In genomic region chr10:117714928-117715500, GRCm38 (mm10) we compare ENCODE assay signal across 31 mouse cellular contexts. TPM values are rescaled to one million over a fixed set of nuclear protein-coding genes. Genes with fewer than 3 reads are reported as not detected.
DNase-seq lines count a peak whose midpoint lies in the region; ATAC-seq and TF ChIP-seq lines count a peak whose summit lies in the region.
"Had no signal": no experiment of that assay in that cellular context is flagged by ENCODE, and none has a peak within 500 bp of the region (broad histone marks: within the 10 kb centered on the region; RNA-seq: fewer than 3 reads in every experiment).

No protein-coding gene starts in this region.

- peaks cover 0 to 4% of the 10 kb centered on the region in 2 experiments; a peak in 2 of 4 replicates for H3K36me3 ChIP-seq in MEL (ENCODE audit: control insufficient read depth in 1 of 2, insufficient read depth in 2 of 2, low read length in 2 of 2)
- H3K36me3 ChIP-seq in liver, postnatal 0 days (replicated peaks; ENCODE audit: insufficient read depth, low read length), result no peaks in the 10 kb centered on the region
- H3K36me3 ChIP-seq: embryonic facial prominence, embryonic 10.5 days; embryonic facial prominence, embryonic 13.5 days; forebrain, embryonic 12.5 days; forebrain, embryonic 15.5 days; heart, embryonic 12.5 days; heart, embryonic 15.5 days; hindbrain, embryonic 10.5 days; hindbrain, embryonic 13.5 days had no signal

- peaks cover 0 to 11% of the 10 kb centered on the region in 2 experiments; a peak in 2 of 4 replicates for H3K4me1 ChIP-seq in MEL (ENCODE audit: control insufficient read depth in 1 of 2, insufficient read depth in 2 of 2, low read length in 2 of 2)
- peaks cover 10% of the 10 kb centered on the region for H3K4me1 ChIP-seq in liver, postnatal 0 days (ENCODE audit: insufficient read depth)

- no peak for TF ChIP-seq POLR2A in MEL (IDR thresholded peaks at IDR 0.05; ENCODE audit: control insufficient read depth in 1 of 2, insufficient read depth in 1 of 2, low read depth in 1 of 2, low read length in 2 of 2, poor library complexity in 1 of 2)

- peak; percentile 23 for DNase-seq in CD4-positive, CD25-positive, alpha-beta regulatory T cell, adult 2 months (ENCODE audit: low read depth, low spot score)
- peak; percentile 59 for DNase-seq in 416B (ENCODE audit: low read depth)
- DNase-seq in MEL (ENCODE audit: low read depth, low spot score), result no peak
- DNase-seq in induced T-regulatory cell, adult 2 months (ENCODE audit: low read depth), result peak; percentile 72
- no peak for DNase-seq in liver, postnatal 0 days
- DNase-seq in ovary, postnatal 14 days (ENCODE audit: low spot score), result no peak
- DNase-seq in right cerebral cortex, postnatal 4 days, result no peak
- DNase-seq: adrenal gland, postnatal 14 days; cerebellum, adult 11-12 months; cerebellum, adult 8-10 months; cerebellum, postnatal 10 days; cerebellum, postnatal 36 days; embryo, embryonic 11 days; gastrocnemius, postnatal 25 days; heart, adult 2 months; heart, postnatal 10 days; heart, postnatal 36 days had no signal

- peak overlapping the region; percentile 39 for H3K9ac ChIP-seq in MEL (ENCODE audit: control insufficient read depth, low read depth, low read length, poor library complexity, severe bottlenecking)
- no peak overlapping the region for H3K9ac ChIP-seq in liver, postnatal 0 days (replicated peaks)
- H3K9ac ChIP-seq: embryonic facial prominence, embryonic 13.5 days; forebrain, embryonic 12.5 days; forebrain, embryonic 15.5 days; heart, embryonic 12.5 days; heart, embryonic 15.5 days; hindbrain, embryonic 13.5 days had no signal

- H3K9me3 ChIP-seq in MEL (replicated peaks; ENCODE audit: insufficient read depth, low read length), result no peaks in the 10 kb centered on the region
- no peaks in the 10 kb centered on the region for H3K9me3 ChIP-seq in liver, postnatal 0 days (ENCODE audit: low read length)
- H3K9me3 ChIP-seq: embryonic facial prominence, embryonic 10.5 days; embryonic facial prominence, embryonic 13.5 days; forebrain, embryonic 12.5 days; forebrain, embryonic 15.5 days; heart, embryonic 12.5 days; heart, embryonic 15.5 days; hindbrain, embryonic 10.5 days; hindbrain, embryonic 13.5 days had no signal

- no peaks in the 10 kb centered on the region for H3K27me3 ChIP-seq in MEL (ENCODE audit: control insufficient read depth in 1 of 2, insufficient read depth in 2 of 2, low read length in 2 of 2)
- no peaks in the 10 kb centered on the region for H3K27me3 ChIP-seq in liver, postnatal 0 days (ENCODE audit: insufficient read depth, low read length)
- H3K27me3 ChIP-seq: embryonic facial prominence, embryonic 13.5 days; forebrain, embryonic 12.5 days; forebrain, embryonic 15.5 days; heart, embryonic 12.5 days; heart, embryonic 15.5 days; hindbrain, embryonic 13.5 days had no signal

- no peak for ATAC-seq in CD4-positive, CD25-positive, alpha-beta regulatory T cell, adult 4 months
- ATAC-seq in liver, postnatal 0 days, result no peak
- ATAC-seq: activated CD4-positive, CD25-positive, alpha-beta regulatory T cell, adult 4 months; forebrain, embryonic 15.5 days; hindbrain, embryonic 16.5 days; inflammation-experienced regulatory T-cells, adult 6 months; intestine, embryonic 16.5 days had no signal

- no peak for TF ChIP-seq EP300 in MEL (IDR thresholded peaks at IDR 0.05; ENCODE audit: low read depth in 1 of 2, low read length in 2 of 2)
- TF ChIP-seq EP300 in liver, postnatal 0 days (IDR thresholded peaks at IDR 0.05; ENCODE audit: low read depth), result no peak

- WGBS in liver, postnatal 0 days (ENCODE audit: insufficient replicate concordance), result 57% methylated on average over 4 of the region's 4 CpGs

- H3K4me2 ChIP-seq in liver, postnatal 0 days (ENCODE audit: low read depth, low read length), result no peak overlapping the region
- H3K4me2 ChIP-seq: embryonic facial prominence, embryonic 13.5 days; forebrain, embryonic 12.5 days; forebrain, embryonic 15.5 days; heart, embryonic 12.5 days; heart, embryonic 15.5 days; hindbrain, embryonic 13.5 days had no signal

- no peak overlapping the region; a peak in 1 of 4 replicates for H3K4me3 ChIP-seq in MEL (ENCODE audit: control insufficient read depth in 1 of 2, insufficient read depth in 1 of 2, low read depth in 2 of 2, low read length in 2 of 2)
- no peak overlapping the region for H3K4me3 ChIP-seq in liver, postnatal 0 days (ENCODE audit: low read depth, low read length)
- H3K4me3 ChIP-seq: embryonic facial prominence, embryonic 10.5 days; embryonic facial prominence, embryonic 13.5 days; erythroblast, embryonic 14.5 days; forebrain, embryonic 12.5 days; forebrain, embryonic 15.5 days; heart, adult 2 months; heart, embryonic 12.5 days; heart, embryonic 15.5 days; hindbrain, embryonic 10.5 days; hindbrain, embryonic 13.5 days had no signal

- TF ChIP-seq RAD21 in MEL (IDR thresholded peaks at IDR 0.05; ENCODE audit: low read depth, low read length), result no peak

- H3K27ac ChIP-seq in MEL (ENCODE audit: control insufficient read depth, low read depth, low read length), result no peak overlapping the region
- H3K27ac ChIP-seq in liver, postnatal 0 days (ENCODE audit: low read depth), result no peak overlapping the region
- H3K27ac ChIP-seq: embryonic facial prominence, embryonic 10.5 days; embryonic facial prominence, embryonic 13.5 days; forebrain, embryonic 12.5 days; forebrain, embryonic 15.5 days; heart, adult 2 months; heart, embryonic 15.5 days; hindbrain, embryonic 10.5 days; hindbrain, embryonic 13.5 days had no signal

- peaks cover 8% of the 10 kb centered on the region for H3K79me2 ChIP-seq in MEL (ENCODE audit: control insufficient read depth, insufficient read depth, low read length, poor library complexity)

- no peak for TF ChIP-seq CTCF in MEL (IDR thresholded peaks at IDR 0.05 in 2 of 3, conservative IDR thresholded peaks at IDR 0.05 in 1 of 3; ENCODE audit: control insufficient read depth in 1 of 3, insufficient read depth in 1 of 3, low read depth in 2 of 3, low read length in 3 of 3, poor library complexity in 1 of 3, severe bottlenecking in 1 of 3)
- no peak for TF ChIP-seq CTCF in liver, postnatal 0 days (IDR thresholded peaks at IDR 0.05; ENCODE audit: low read depth)

TF ChIP-seq in MEL, 35 proteins besides CTCF, POLR2A, EP300 and RAD21:
- TF ChIP-seq USF1 (IDR thresholded peaks at IDR 0.05; ENCODE audit: low read depth, low read length) (0 out of 2 replicates have a peak, but pooled peaks have one; percentile 10), POLR2AphosphoS5 (IDR thresholded peaks at IDR 0.05; ENCODE audit: borderline replicate concordance, low read depth, low read length) (no peak), MXI1 (IDR thresholded peaks at IDR 0.05; ENCODE audit: low read depth, low read length) (no peak), HCFC1 (IDR thresholded peaks at IDR 0.05; ENCODE audit: low read depth, low read length) (no peak), BHLHE40 (IDR thresholded peaks at IDR 0.05; ENCODE audit: borderline replicate concordance, low read depth, low read length) (no peak), NRF1 (IDR thresholded peaks at IDR 0.05; ENCODE audit: insufficient read depth, low read depth, low read length, poor library complexity, severe bottlenecking) (no peak)

RNA-seq across cellular contexts. Expression of gene Mdm2, which starts 4.5 kb away (rescaled TPM):
- polyA plus RNA-seq in CD4-positive, CD25-positive, alpha-beta regulatory T cell, adult 4 months (2017; shearing (Covaris generic)), result 10 to 100 TPM; 47.3 to 54.7 TPM
- 35.2 and 35.3 TPM in 2 replicates for total RNA-seq in MEL (2012; rRNA removed)
- polyA plus RNA-seq in MEL (2012; ENCODE audit: insufficient read depth in 1 of 2, insufficient read length in 2 of 2, low read depth in 1 of 2, low replicate concordance in 2 of 2, missing spikeins in 1 of 2), result 100 to 1,000 TPM in 1 of 2 experiments, 10 to 100 TPM in 1; 42.2 to 601 TPM
- polyA plus RNA-seq in liver, postnatal 0 days (2015; fragmentation: Nextera tagmentation; extraction: Ambion mirVana), result 10.5 and 11.3 TPM in 2 replicates

RNA-seq across cellular contexts. Expression of gene Slc35e3, which starts 31.2 kb away (rescaled TPM):
- 1 to 10 TPM; 2.1 to 2.8 TPM for polyA plus RNA-seq in CD4-positive, CD25-positive, alpha-beta regulatory T cell, adult 4 months (2017; shearing (Covaris generic))
- total RNA-seq in MEL (2012; rRNA removed), result 3.0 and 3.7 TPM in 2 replicates
- 1 to 10 TPM in 1 of 2 experiments, not detected in 1; 7.4 TPM for polyA plus RNA-seq in MEL (2012; ENCODE audit: insufficient read depth in 1 of 2, insufficient read length in 2 of 2, low read depth in 1 of 2, low replicate concordance in 2 of 2, missing spikeins in 1 of 2)
- 2.8 and 3.7 TPM in 2 replicates for polyA plus RNA-seq in liver, postnatal 0 days (2015; fragmentation: Nextera tagmentation; extraction: Ambion mirVana)
- polyA plus RNA-seq: erythroblast, embryonic 14.5 days had no signal

Comparison
In these comparisons a context has a peak if more than half of its experiments do, and no peak if none do; other contexts are left out.
1. DNase-seq: peak in CD4-positive, CD25-positive, alpha-beta regulatory T cell, adult 2 months (single experiment), 416B (single experiment) and induced T-regulatory cell, adult 2 months (single experiment); none in MEL (single experiment), liver, postnatal 0 days (single experiment), ovary, postnatal 14 days (single experiment) and right cerebral cortex, postnatal 4 days (single experiment).